Mouse (Mus musculus) liver, postnatal 0 days (tissue): ENCODE measurements around the gene Pcca.

Experiments used
- CTCF ChIP-seq: sonication (generic); IDR thresholded peaks from 2 replicates; pipeline ENCODE4 v1.5.1; 2016; ENCODE audit warnings: antibody characterized with exemption, low read depth
- EP300 ChIP-seq: IDR thresholded peaks from 2 replicates; pipeline ENCODE4 v1.6.1; 2016; ENCODE audit warnings: antibody characterized with exemption, low read depth, mild to moderate bottlenecking

- TF ChIP-seq CTCF (no peak), EP300 (no peak)
These were observed 18.8 kb downstream of the Pcca start for GRCm38 (mm10) chr14:122552761-122553445.
